Mouse (Mus musculus) midbrain, embryonic 16.5 days (tissue): ENCODE results near the gene Gga3. TPM values are rescaled to one million over a fixed set of nuclear protein-coding genes. Genes with fewer than 3 reads are reported as not detected.
A peak's percentile ranks its signal among the peaks of the same experiment; 100 is the strongest.

Experiments
- ATAC-seq: fragments of 200-750 bp; cut with Nextera tagmentation; 2 replicates; pipeline ENCODE4 v1.8.0; 2017; ENCODE audit warnings: moderate TSS enrichment
- H3K27ac ChIP-seq: fragments of 300-500 bp; sonication (generic); 2 replicates; pipeline ENCODE4 v1.5.1; 2014; ENCODE audit warnings: mild to moderate bottlenecking, low read length, mixed read lengths
- H3K27me3 ChIP-seq: fragments of 300-500 bp; sonication (generic); 2 replicates; pipeline ENCODE4 v1.6.1; 2014; ENCODE audit warnings: low read depth, low read length, mixed read lengths; ENCODE audit not compliant: control insufficient read depth, insufficient read depth
- H3K36me3 ChIP-seq: fragments of 300-500 bp; sonication (generic); 2 replicates; pipeline ENCODE4 v1.6.1; 2014; ENCODE audit warnings: mild to moderate bottlenecking, low read length, moderate library complexity, mixed read lengths; ENCODE audit not compliant: control insufficient read depth, insufficient read depth
- H3K4me1 ChIP-seq: fragments of 300-500 bp; sonication (generic); 2 replicates; pipeline ENCODE4 v1.6.1; 2014; ENCODE audit warnings: mild to moderate bottlenecking, low read length, mixed read lengths; ENCODE audit not compliant: control insufficient read depth, insufficient read depth
- H3K4me2 ChIP-seq: fragments of 300-500 bp; sonication (generic); 2 replicates; pipeline ENCODE4 v1.6.1; 2014; ENCODE audit warnings: mild to moderate bottlenecking, low read length, mixed read lengths
- H3K4me3 ChIP-seq: fragments of 300-500 bp; sonication (generic); 2 replicates; pipeline ENCODE4 v1.5.1; 2014; ENCODE audit warnings: low read depth, mild to moderate bottlenecking, low read length, moderate library complexity, mixed read lengths
- H3K9ac ChIP-seq: fragments of 300-500 bp; sonication (generic); 2 replicates; pipeline ENCODE4 v1.6.1; 2014; ENCODE audit warnings: low read depth, low read length, mixed read lengths
- H3K9me3 ChIP-seq: fragments of 300-500 bp; sonication (generic); replicated peaks from 2 replicates; pipeline ENCODE4 v1.6.1; 2014; ENCODE audit warnings: mild to moderate bottlenecking, low read length, mixed read lengths; ENCODE audit not compliant: control insufficient read depth, poor library complexity, severe bottlenecking
- WGBS: fragments of 180-500 bp; shearing (Covaris S2); extraction: QIAGEN DNeasy Blood & Tissue Kit; methylation state at CpG from one replicate; pipeline ENCODE4 v1.1.7; 2014; 5-methylcytosine and 5-hydroxymethylcytosine counted together
- polyA plus RNA-seq: library from polyadenylated mRNA; unstranded; fragments of >200 nt; fragmentation: Nextera tagmentation; extraction: Ambion mirVana; gene quantifications from 2 replicates; pipeline ENCODE4 v1.2.1, GENCODE M21; 2015

Gene Gga3
- polyA plus RNA-seq, 1 experiment from 2014 or later: 37.5 TPM

- Histone ChIP-seq H3K27me3 (no peaks in the 10 kb centered on the region), H3K9me3 (no peaks in the 10 kb centered on the region), H3K4me2 (peak within 1 kb of the TSS; percentile 84), H3K36me3 (peaks cover 11% of the 10 kb centered on the region), H3K4me3 (peak within 1 kb of the TSS; percentile 80), H3K9ac (peak within 1 kb of the TSS; percentile 86), H3K27ac (peak within 1 kb of the TSS; percentile 85), H3K4me1 (peaks cover 11% of the 10 kb centered on the region)
- under 1% methylated on average over 42 of the region's 42 CpGs for WGBS
- peak; percentile 89 for ATAC-seq
Measured at GRCm38 (mm10) chr11:115564064-115564809, 39.6 kb downstream of the Gga3 start, which contains the start of gene Nup85. Gene Nup85 (plus strand): TSS chr11:115564434.

GRCm38 (mm10) chr11:115563406-115563805, 40.4 kb downstream of the Gga3 start:
- ATAC-seq: no peak
- H3K9ac ChIP-seq: no peak overlapping the region
- H3K4me1 ChIP-seq: peaks cover 11% of the 10 kb centered on the region
- H3K4me2 ChIP-seq: peak overlapping the region; percentile 84
- 48% methylated on average over 4 of the region's 4 CpGs for WGBS
- H3K4me3 ChIP-seq: peak overlapping the region; percentile 80
- H3K27me3 ChIP-seq: no peaks in the 10 kb centered on the region
- H3K9me3 ChIP-seq: no peaks in the 10 kb centered on the region
- peak overlapping the region; percentile 85; the same call in 1 of the 2 replicates for H3K27ac ChIP-seq
- H3K36me3 ChIP-seq: peaks cover 7% of the 10 kb centered on the region; the same call in 1 of the 2 replicates

GRCm38 (mm10) chr11:115555717-115556116, 48.1 kb downstream of the Gga3 start:
- Histone ChIP-seq H3K9me3 (no peaks in the 10 kb centered on the region), H3K4me2 (no peak overlapping the region), H3K4me1 (no peaks in the 10 kb centered on the region), H3K27ac (no peak overlapping the region), H3K27me3 (no peaks in the 10 kb centered on the region), H3K36me3 (no peaks in the 10 kb centered on the region), H3K9ac (no peak overlapping the region), H3K4me3 (no peak overlapping the region)
- ATAC-seq: no peak
- 83% methylated on average over 17 of the region's 17 CpGs for WGBS

GRCm38 (mm10) chr11:115552783-115553182, 51.1 kb downstream of the Gga3 start:
- Histone ChIP-seq H3K36me3 (no peaks in the 10 kb centered on the region), H3K27ac (no peak overlapping the region), H3K9ac (no peak overlapping the region), H3K4me1 (no peaks in the 10 kb centered on the region), H3K9me3 (no peaks in the 10 kb centered on the region), H3K4me2 (no peak overlapping the region), H3K4me3 (no peak overlapping the region), H3K27me3 (no peaks in the 10 kb centered on the region)
- no peak for ATAC-seq
- 64% methylated on average over 4 of the region's 4 CpGs for WGBS

DNA sequence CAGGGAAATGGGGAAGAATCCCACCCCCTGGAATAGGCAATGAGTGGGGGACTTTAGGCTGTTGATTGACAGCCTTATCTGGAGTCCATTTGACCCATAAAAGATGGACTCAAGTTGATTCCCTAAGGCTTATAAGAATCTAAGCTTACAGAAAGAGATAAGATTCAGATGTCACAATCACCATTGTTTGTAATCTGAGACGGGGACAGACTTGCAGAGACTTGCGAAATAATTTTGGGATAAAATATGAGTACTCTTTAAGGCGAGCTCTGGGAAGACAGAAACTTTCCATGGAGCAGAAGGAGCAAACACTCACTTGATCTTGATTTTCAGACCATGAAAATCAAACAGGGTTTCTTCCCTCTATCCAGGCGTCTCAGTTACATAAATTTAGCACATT, 60.3 kb downstream of the Gga3 start:
- Histone ChIP-seq H3K4me1 (no peaks in the 10 kb centered on the region), H3K27ac (no peak overlapping the region), H3K4me3 (no peak overlapping the region), H3K9me3 (no peaks in the 10 kb centered on the region), H3K27me3 (no peaks in the 10 kb centered on the region), H3K36me3 (no peaks in the 10 kb centered on the region), H3K9ac (no peak overlapping the region), H3K4me2 (no peak overlapping the region)
- 85% methylated on average over 4 of the region's 4 CpGs for WGBS
- no peak for ATAC-seq

DNA sequence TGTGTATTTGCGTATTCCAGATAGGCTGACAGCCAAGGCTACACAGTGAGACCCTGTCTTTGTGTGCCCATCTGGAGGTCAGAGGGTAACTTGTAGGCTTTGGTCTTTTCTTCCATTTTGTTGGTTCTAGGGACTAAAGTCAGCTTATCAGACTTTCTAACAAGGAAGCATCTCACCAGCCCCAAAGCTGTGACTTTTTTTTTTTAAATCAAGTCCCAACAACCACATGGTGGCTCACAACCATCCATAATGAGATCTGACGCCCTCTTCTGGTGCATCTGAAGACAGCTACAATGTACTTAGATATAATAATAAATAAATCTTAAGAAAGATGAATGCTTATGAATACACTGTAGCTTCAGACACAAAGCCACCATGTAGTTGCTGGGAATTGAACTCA, 65.8 kb downstream of the Gga3 start:
- Histone ChIP-seq H3K9ac (no peak overlapping the region), H3K27me3 (no peaks in the 10 kb centered on the region), H3K4me3 (no peak overlapping the region), H3K4me2 (no peak overlapping the region), H3K36me3 (0 out of 2 replicates have a peak, but pooled peaks cover under 1% of the 10 kb centered on the region), H3K4me1 (peaks cover 15% of the 10 kb centered on the region), H3K9me3 (no peaks in the 10 kb centered on the region), H3K27ac (no peak overlapping the region)
- 67% methylated on average over 2 of the region's 2 CpGs for WGBS
- ATAC-seq: no peak

DNA sequence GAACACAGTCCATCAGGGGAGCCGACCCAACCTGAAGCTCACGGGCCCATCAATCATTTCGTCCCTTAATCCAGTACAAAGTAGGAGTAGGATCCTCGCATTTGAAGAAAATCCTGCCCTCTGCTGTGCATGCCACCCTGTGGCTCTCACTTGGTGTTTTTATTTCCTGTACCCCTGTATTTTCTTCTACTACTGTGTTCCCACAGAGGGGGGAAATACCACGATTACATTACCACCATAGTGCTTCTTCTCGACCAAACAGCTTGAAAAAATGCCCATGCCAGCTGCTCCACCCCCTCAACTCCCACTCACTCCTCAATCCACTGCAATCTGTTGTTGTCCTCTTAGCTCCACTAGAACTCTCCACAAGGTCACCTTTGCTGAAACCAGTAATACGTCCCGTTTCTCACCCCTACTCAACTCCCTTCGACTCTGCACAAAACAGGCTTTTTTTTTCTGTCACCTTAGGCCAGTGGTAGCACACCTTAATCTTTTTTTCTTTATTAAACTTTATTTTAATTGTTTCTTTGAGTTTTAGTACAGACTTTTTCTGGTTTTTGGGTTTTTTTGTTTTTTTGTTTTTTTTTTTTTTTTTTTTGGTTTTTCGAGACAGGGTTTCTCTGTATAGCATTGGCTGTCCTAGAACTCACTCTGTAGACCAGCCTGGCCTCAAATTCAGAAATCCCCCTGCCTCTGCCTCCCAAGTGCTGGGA, 66.8 kb downstream of the Gga3 start:
- Histone ChIP-seq H3K27me3 (no peaks in the 10 kb centered on the region), H3K36me3 (0 out of 2 replicates have a peak, but pooled peaks cover 4% of the 10 kb centered on the region), H3K9ac (peak overlapping the region; percentile 60; the same call in 1 of the 2 replicates), H3K4me3 (peak overlapping the region; percentile 96), H3K9me3 (no peaks in the 10 kb centered on the region), H3K27ac (peak overlapping the region; percentile 99), H3K4me1 (peaks cover 15% of the 10 kb centered on the region), H3K4me2 (peak overlapping the region; percentile 62)
- ATAC-seq: no peak; the same call in 1 of the 2 replicates
- 82% methylated on average over 10 of the region's 10 CpGs for WGBS

DNA sequence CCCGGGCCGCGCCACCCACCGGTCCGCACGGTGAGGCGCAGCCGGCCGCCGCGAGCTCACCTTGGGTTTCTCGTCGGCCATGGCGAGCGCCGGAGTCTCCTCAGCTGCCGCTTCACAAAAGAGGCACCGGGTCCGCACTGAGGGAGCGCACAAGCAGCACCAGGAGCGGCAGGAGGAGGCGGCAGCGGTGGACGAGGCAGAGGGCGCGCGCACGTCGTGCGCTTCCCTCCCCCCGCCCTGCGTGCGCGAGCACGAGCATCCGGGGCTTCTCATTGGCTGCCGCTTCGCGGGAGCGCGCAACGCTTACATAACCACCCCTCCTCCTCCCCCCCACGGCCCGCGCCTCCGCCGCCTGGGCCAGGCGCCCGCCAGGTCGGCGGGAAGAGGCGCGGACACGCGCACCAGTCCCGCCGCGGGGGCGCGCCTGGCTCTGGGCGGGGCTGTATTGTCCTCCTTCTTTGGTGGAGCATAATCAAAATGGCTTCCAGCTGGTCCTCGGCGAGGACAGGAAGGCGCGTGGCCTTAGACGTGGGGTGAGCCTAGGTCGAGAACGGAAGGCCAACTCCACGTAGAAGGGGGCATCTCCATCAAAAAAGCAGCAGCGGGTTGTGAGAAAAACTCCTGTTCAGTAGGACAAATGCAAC, 67.7 kb downstream of the Gga3 start, which contains the start of gene Sumo2:
Gene Sumo2 (minus strand): TSS at position 239 of the 644 bp plus-strand sequence.
- WGBS: under 1% methylated on average over 58 of the region's 70 CpGs
- peaks cover 15% of the 10 kb centered on the region for H3K4me1 ChIP-seq
- H3K9me3 ChIP-seq: no peaks in the 10 kb centered on the region
- H3K27ac ChIP-seq: peak within 1 kb of the TSS; percentile 99
- H3K27me3 ChIP-seq: no peaks in the 10 kb centered on the region
- peak; percentile 87 for ATAC-seq
- peak within 1 kb of the TSS; percentile 96 for H3K4me3 ChIP-seq
- H3K4me2 ChIP-seq: peak within 1 kb of the TSS; percentile 85
- 0 out of 2 replicates have a peak, but pooled peaks cover 8% of the 10 kb centered on the region for H3K36me3 ChIP-seq
- H3K9ac ChIP-seq: peak within 1 kb of the TSS; percentile 92
